ENCODE assay signal across 26 mouse cellular contexts in genomic region chr4:100553296-100553695, GRCm38 (mm10).
"Had no signal": no experiment of that assay in that cellular context is flagged by ENCODE, and none has a peak within 500 bp of the region (broad histone marks: within the 10 kb centered on the region; RNA-seq: fewer than 3 reads in every experiment).

No protein-coding gene starts in this region.

- H3K27me3 ChIP-seq: heart, embryonic 13.5 days; heart, embryonic 15.5 days; hindbrain, embryonic 12.5 days; intestine, embryonic 15.5 days; limb, embryonic 12.5 days; liver, embryonic 13.5 days had no signal

- H3K4me1 ChIP-seq: heart, embryonic 15.5 days; hindbrain, embryonic 10.5 days; hindbrain, embryonic 12.5 days; intestine, embryonic 15.5 days; limb, embryonic 12.5 days; liver, embryonic 13.5 days had no signal

- H3K9me3 ChIP-seq: heart, embryonic 13.5 days; heart, embryonic 15.5 days; hindbrain, embryonic 10.5 days; hindbrain, embryonic 12.5 days; intestine, embryonic 15.5 days; limb, embryonic 12.5 days; liver, embryonic 13.5 days had no signal

- H3K4me3 ChIP-seq: heart, adult 2 months; heart, embryonic 13.5 days; heart, embryonic 15.5 days; hindbrain, embryonic 10.5 days; hindbrain, embryonic 12.5 days; intestine, embryonic 15.5 days; limb, embryonic 12.5 days; liver, embryonic 13.5 days had no signal

- DNase-seq: gastrocnemius, postnatal 25 days; heart, adult 2 months; heart, postnatal 14 days; heart, postnatal 36 days; kidney, adult 18-20 months; kidney, adult 8-10 months; kidney, postnatal 10 days; kidney, postnatal 25 days; kidney, postnatal 4 days; layer of hippocampus, adult 9-11 months; layer of hippocampus, postnatal 36 days; left cerebral cortex, postnatal 4 days; liver; liver, embryonic 13.5 days had no signal

- ATAC-seq: hindbrain, embryonic 16.5 days; inflammation-experienced regulatory T-cells, adult 6 months; intestine, embryonic 15.5 days; intestine, postnatal 0 days had no signal

- H3K27ac ChIP-seq: heart, adult 2 months; heart, embryonic 13.5 days; heart, embryonic 15.5 days; hindbrain, embryonic 10.5 days; hindbrain, embryonic 12.5 days; hindbrain, embryonic 14.5 days; intestine, embryonic 15.5 days; limb, embryonic 12.5 days; liver, embryonic 13.5 days had no signal

- H3K4me2 ChIP-seq: heart, embryonic 11.5 days; heart, embryonic 13.5 days; heart, embryonic 15.5 days; hindbrain, embryonic 12.5 days; hindbrain, embryonic 14.5 days; intestine, embryonic 15.5 days; limb, embryonic 12.5 days; liver, embryonic 11.5 days; liver, embryonic 13.5 days had no signal

- H3K9ac ChIP-seq: heart, embryonic 13.5 days; heart, embryonic 15.5 days; hindbrain, embryonic 12.5 days; hindbrain, embryonic 14.5 days; intestine, embryonic 15.5 days; limb, embryonic 12.5 days; liver, embryonic 13.5 days had no signal

- H3K36me3 ChIP-seq: heart, embryonic 13.5 days; heart, embryonic 15.5 days; hindbrain, embryonic 10.5 days; hindbrain, embryonic 12.5 days; intestine, embryonic 15.5 days; limb, embryonic 12.5 days; liver, embryonic 13.5 days had no signal
